Mouse (Mus musculus) 3134 (cell line): ENCODE results near the gene Olfr1148.

Experiments
- DNase-seq: peaks from one replicate; pipeline ENCODE4 v3.0.0-alpha.2; 2011; ENCODE audit warnings: low spot score; ENCODE audit not compliant: insufficient read length; ENCODE audit errors: extremely low read depth

Olfr1148 gene

GRCm38 (mm10) chr2:87830233-87830632 is at the start of gene Olfr1148:
Gene Olfr1148, plus strand, starts transcription at chr2:87830533.
- no peak for DNase-seq

- no peak for DNase-seq
These were observed 30.0 kb upstream of the Olfr1148 start, which contains the start of gene Olfr1143 for GRCm38 (mm10) chr2:87800292-87800691. Gene Olfr1143, plus strand, starts transcription at chr2:87800592.

- no peak for DNase-seq
These were observed 20.8 kb upstream of the Olfr1148 start, which contains the start of gene Olfr1145 for GRCm38 (mm10) chr2:87809522-87809921. Gene Olfr1145, plus strand, starts transcription at chr2:87809822.

- no peak for DNase-seq
These were observed 13.4 kb downstream of the Olfr1148 start, which contains the start of gene Olfr1150-ps1 for GRCm38 (mm10) chr2:87843693-87844092. Gene Olfr1150-ps1, plus strand, starts transcription at chr2:87843993.

- DNase-seq, result no peak
These were observed 25.2 kb downstream of the Olfr1148 start, which contains the start of gene Olfr1151 for GRCm38 (mm10) chr2:87855562-87855961. Gene Olfr1151, plus strand, starts transcription at chr2:87855862.

GRCm38 (mm10) chr2:87866192-87866591 is 35.9 kb downstream of the Olfr1148 start, which contains the start of gene Olfr1152:
Gene Olfr1152, plus strand, starts transcription at chr2:87866492.
- DNase-seq, result no peak
